ENCODE assay signal across 10 mouse cellular contexts in genomic region chr12:100819965-100820364, GRCm38 (mm10). TPM values are rescaled to one million over a fixed set of nuclear protein-coding genes. Genes with fewer than 3 reads are reported as not detected.
DNase-seq lines count a peak whose midpoint lies in the region; ATAC-seq lines count a peak whose summit lies in the region.
"Had no signal": no experiment of that assay in that cellular context is flagged by ENCODE, and none has a peak within 500 bp of the region (broad histone marks: within the 10 kb centered on the region; RNA-seq: fewer than 3 reads in every experiment).

No protein-coding gene starts in this region.

- H3K4me3 ChIP-seq in limb, embryonic 13.5 days, result no peak overlapping the region
- H3K4me3 ChIP-seq in limb, embryonic 10.5 days, result no peak overlapping the region
- H3K4me3 ChIP-seq: layer of hippocampus, adult 2 months had no signal

- H3K9me3 ChIP-seq in limb, embryonic 13.5 days, result no peaks in the 10 kb centered on the region
- no peaks in the 10 kb centered on the region for H3K9me3 ChIP-seq in limb, embryonic 10.5 days (replicated peaks)

- no peak for DNase-seq in limb, embryonic 10.5 days (ENCODE audit: low spot score)
- peak; percentile 87 for DNase-seq in gastrocnemius, postnatal 14 days
- DNase-seq in heart, postnatal 14 days, result peak; percentile 59 to 70
- DNase-seq in testis, postnatal 14 days (ENCODE audit: low spot score), result peak; percentile 38
- no peak for DNase-seq in right cerebral cortex, postnatal 10 days (ENCODE audit: low spot score in 2 of 2)
- DNase-seq in spleen, postnatal 36 days (ENCODE audit: low spot score in 2 of 2), result no peak
- DNase-seq: lung, embryonic 14.5 days had no signal

- H3K4me1 ChIP-seq in limb, embryonic 13.5 days, result no peaks in the 10 kb centered on the region
- H3K4me1 ChIP-seq in limb, embryonic 10.5 days, result no peaks in the 10 kb centered on the region

- H3K4me2 ChIP-seq in limb, embryonic 13.5 days (replicated peaks), result no peak overlapping the region
- H3K4me2 ChIP-seq: lung, embryonic 14.5 days had no signal

- intact Hi-C loops in gastrocnemius, postnatal 14 days (cut with DNase I; ENCODE audit: low total_unique reads), result no loop called here
- intact Hi-C loops in heart, postnatal 14 days (cut with DNase I), result no loop called here

- no peak overlapping the region for H3K27ac ChIP-seq in limb, embryonic 13.5 days
- H3K27ac ChIP-seq in limb, embryonic 10.5 days, result no peak overlapping the region
- H3K27ac ChIP-seq: layer of hippocampus, adult 2 months had no signal

- peak; percentile 85 for ATAC-seq in limb, embryonic 13.5 days (ENCODE audit: low FRiP score, low read depth)
- ATAC-seq: inflammation-experienced regulatory T-cells, adult 6 months had no signal

- no peaks in the 10 kb centered on the region for H3K36me3 ChIP-seq in limb, embryonic 13.5 days
- no peaks in the 10 kb centered on the region for H3K36me3 ChIP-seq in limb, embryonic 10.5 days

- H3K27me3 ChIP-seq in limb, embryonic 13.5 days, result no peaks in the 10 kb centered on the region
- H3K27me3 ChIP-seq in limb, embryonic 10.5 days (ENCODE audit: low read depth, poor library complexity, severe bottlenecking), result no peaks in the 10 kb centered on the region

- no peak overlapping the region for H3K9ac ChIP-seq in limb, embryonic 13.5 days
- H3K9ac ChIP-seq: lung, embryonic 14.5 days had no signal

RNA-seq across cellular contexts. Expression of gene Dglucy, which starts 41.1 kb away (rescaled TPM):
- polyA plus RNA-seq in limb, embryonic 13.5 days (2015; fragmentation: Nextera tagmentation; extraction: Ambion mirVana), result 1.7 and 1.9 TPM in 2 replicates
- polyA plus RNA-seq in limb, embryonic 10.5 days (2016; fragmentation: Nextera tagmentation; extraction: Ambion mirVana), result 0.10 and 0.41 TPM in 2 replicates
- 1 to 10 TPM; 5.9 to 6.5 TPM for total RNA-seq in gastrocnemius, postnatal 14 days (2021)
- total RNA-seq in heart, postnatal 14 days (2021), result 10 to 100 TPM; 32.7 to 44.1 TPM

Comparison
In these comparisons a context has a peak if more than half of its experiments do, and no peak if none do; other contexts are left out.
1. DNase-seq: peak in gastrocnemius, postnatal 14 days (single experiment), heart, postnatal 14 days (2 of 2) and testis, postnatal 14 days (single experiment); none in limb, embryonic 10.5 days (single experiment), right cerebral cortex, postnatal 10 days (0 of 2) and spleen, postnatal 36 days (0 of 2).
2. RNA of gene Dglucy, which starts 41.1 kb away (total RNA-seq): 32.7 to 44.1 TPM in heart, postnatal 14 days; 5.9 to 6.5 TPM in gastrocnemius, postnatal 14 days; every median in the first group is over 4 times any median in the second.